Comparison of ENCODE assay signal across 8 mouse cellular contexts in genomic region chr11:93956159-93956558, GRCm38 (mm10). TPM values are rescaled to one million over a fixed set of nuclear protein-coding genes. Genes with fewer than 3 reads are reported as not detected.
DNase-seq lines count a peak whose midpoint lies in the region; ATAC-seq and TF ChIP-seq lines count a peak whose summit lies in the region.

Gene Nme2 (minus strand): TSS chr11:93956259.

- H3K9ac ChIP-seq in midbrain, embryonic 12.5 days (replicated peaks): peak within 1 kb of the TSS; percentile 67

- TF ChIP-seq POLR2A in thymus, adult 2 months (IDR thresholded peaks at IDR 0.05; ENCODE audit: control insufficient read depth, extremely low read depth, insufficient read depth, low read length, poor library complexity): no peak

- H3K27me3 ChIP-seq in thymus, adult 2 months (ENCODE audit: control insufficient read depth, insufficient read depth, low read length): no peaks in the 10 kb centered on the region
- no peaks in the 10 kb centered on the region for H3K27me3 ChIP-seq in midbrain, embryonic 12.5 days

- TF ChIP-seq CTCF in thymus, adult 2 months (IDR thresholded peaks at IDR 0.05; ENCODE audit: borderline replicate concordance, control insufficient read depth, extremely low read depth, insufficient read depth, low read length, poor library complexity): no peak

- peak within 1 kb of the TSS; percentile 44; the same call in 1 of the 2 replicates for H3K27ac ChIP-seq in thymus, adult 2 months (ENCODE audit: control insufficient read depth, insufficient read depth, low read length)
- peak within 1 kb of the TSS; percentile 88 for H3K27ac ChIP-seq in midbrain, embryonic 12.5 days (replicated peaks)

- no peak; the same call in none of the 2 replicates for ATAC-seq in midbrain, embryonic 12.5 days (ENCODE audit: low FRiP score, low read depth)

- peak within 1 kb of the TSS; percentile 93 for H3K4me2 ChIP-seq in midbrain, embryonic 12.5 days (replicated peaks)

- H3K4me3 ChIP-seq in thymus, adult 2 months (ENCODE audit: control insufficient read depth, insufficient read depth, low read length): peak within 1 kb of the TSS; percentile 73
- peak within 1 kb of the TSS; percentile 69 for H3K4me3 ChIP-seq in midbrain, embryonic 12.5 days

- H3K9me3 ChIP-seq in midbrain, embryonic 12.5 days: no peaks in the 10 kb centered on the region

- H3K4me1 ChIP-seq in thymus, adult 2 months (replicated peaks; ENCODE audit: control insufficient read depth, insufficient read depth, low read length): peaks cover 12% of the 10 kb centered on the region
- H3K4me1 ChIP-seq in midbrain, embryonic 12.5 days: peaks cover 25% of the 10 kb centered on the region

- no peak for DNase-seq in adrenal gland, adult 18-20 months (ENCODE audit: low spot score in 2 of 2)
- DNase-seq in adrenal gland, adult (ENCODE audit: inconsistent age in 2 of 2, low spot score in 1 of 2): no peak
- DNase-seq in thymus, adult 2 months: no peak
- no peak for DNase-seq in thymus, postnatal 10 days (ENCODE audit: low spot score in 2 of 2)
- no peak for DNase-seq in heart, adult 8-10 months (ENCODE audit: low spot score)
- no peak for DNase-seq in layer of hippocampus, postnatal 14 days (ENCODE audit: low spot score in 2 of 2)
- no peak for DNase-seq in right cerebral cortex, postnatal 4 days

- 2% methylated on average over 6 of the region's 6 CpGs for WGBS in thymus, adult 2 months
- WGBS in midbrain, embryonic 12.5 days: 3% methylated on average over 6 of the region's 6 CpGs

- H3K36me3 ChIP-seq in thymus, adult 2 months (ENCODE audit: control insufficient read depth, insufficient read depth, low read length): peaks cover 14% of the 10 kb centered on the region; the same call in 1 of the 2 replicates
- H3K36me3 ChIP-seq in midbrain, embryonic 12.5 days: peaks cover 60% of the 10 kb centered on the region

RNA-seq across cellular contexts. Expression of gene Nme2, which starts in this region (rescaled TPM):
- total RNA-seq in adrenal gland, adult 18-20 months (2021): 100 to 1,000 TPM; 444 to 476 TPM
- polyA plus RNA-seq in thymus, adult 2 months (2012; rRNA removed): 151 and 178 TPM in 2 replicates
- 1,000 to 10,000 TPM; 1,051 to 1,128 (median 1,108) TPM for total RNA-seq in heart, adult 8-10 months (2022)
- 100 to 1,000 TPM; 147 to 156 TPM for total RNA-seq in layer of hippocampus, postnatal 14 days (2021)
- 106 and 110 TPM in 2 replicates for polyA plus RNA-seq in midbrain, embryonic 12.5 days (2016; fragmentation: Nextera tagmentation; extraction: Ambion mirVana)
